Mouse (Mus musculus): ENCODE data around the gene Gabbr2. TPM values are rescaled to one million over a fixed set of nuclear protein-coding genes. Genes with fewer than 3 reads are reported as not detected.

Gabbr2 gene
- polyA plus RNA-seq, 1 experiment from 2014 or later, result 0.08 TPM

GRCm38 (mm10) chr4:46772591-46772990, 219.1 kb downstream of the Gabbr2 start:
- H3K4me1 ChIP-seq, result no peaks in the 10 kb centered on the region
- no peak overlapping the region for H3K4me3 ChIP-seq
- no peaks in the 10 kb centered on the region for H3K36me3 ChIP-seq
- H3K9ac ChIP-seq, result no peak overlapping the region
- H3K27me3 ChIP-seq (replicated peaks), result no peaks in the 10 kb centered on the region; the same call in 1 of the 2 replicates
- H3K27ac ChIP-seq, result no peak overlapping the region
- H3K9me3 ChIP-seq (replicated peaks), result no peaks in the 10 kb centered on the region
- 78% methylated on average over 2 of the region's 2 CpGs for WGBS (ENCODE audit: insufficient replicate concordance)
- no peak for ATAC-seq
- H3K4me2 ChIP-seq, result no peak overlapping the region

- Histone ChIP-seq H3K27ac (no peak overlapping the region), H3K4me2 (no peak overlapping the region), H3K9me3 (replicated peaks) (no peaks in the 10 kb centered on the region), H3K9ac (no peak overlapping the region), H3K27me3 (replicated peaks) (no peaks in the 10 kb centered on the region; the same call in 1 of the 2 replicates), H3K4me1 (no peaks in the 10 kb centered on the region), H3K4me3 (no peak overlapping the region), H3K36me3 (no peaks in the 10 kb centered on the region)
- no peak for ATAC-seq
- 71% methylated on average over 12 of the region's 12 CpGs for WGBS (ENCODE audit: insufficient replicate concordance)
Observed at GRCm38 (mm10) chr4:46771116-46771515, 220.6 kb downstream of the Gabbr2 start.

- Histone ChIP-seq H3K4me2 (no peak overlapping the region), H3K27me3 (replicated peaks) (no peaks in the 10 kb centered on the region), H3K4me3 (no peak overlapping the region), H3K36me3 (no peaks in the 10 kb centered on the region), H3K27ac (no peak overlapping the region), H3K4me1 (no peaks in the 10 kb centered on the region), H3K9me3 (replicated peaks) (no peaks in the 10 kb centered on the region), H3K9ac (no peak overlapping the region)
- no peak for ATAC-seq
- WGBS (ENCODE audit: insufficient replicate concordance), result 67% methylated on average over 2 of the region's 2 CpGs
Observed at GRCm38 (mm10) chr4:46770635-46771034, 221.0 kb downstream of the Gabbr2 start.

DNA sequence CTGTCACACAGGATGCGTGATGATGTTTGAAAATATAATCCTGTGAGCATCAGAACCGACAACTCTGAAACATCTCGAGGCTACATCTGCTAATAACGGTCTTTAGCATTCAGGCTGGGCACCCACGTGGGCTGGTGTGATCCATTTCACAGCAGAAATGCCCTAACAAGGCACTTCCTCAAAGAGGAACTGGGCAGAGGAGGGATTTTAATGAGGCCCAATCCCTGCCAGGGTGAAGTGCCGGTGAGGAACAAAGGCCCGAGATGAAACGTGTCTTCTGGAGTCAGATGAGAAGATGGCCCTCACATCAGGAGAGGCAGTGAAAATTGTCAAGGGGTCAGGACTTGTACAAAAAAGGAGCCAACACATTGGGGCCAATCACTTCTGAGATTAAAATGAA, 221.6 kb downstream of the Gabbr2 start:
- Histone ChIP-seq H3K4me1 (no peaks in the 10 kb centered on the region), H3K4me2 (no peak overlapping the region), H3K36me3 (no peaks in the 10 kb centered on the region), H3K27me3 (replicated peaks) (no peaks in the 10 kb centered on the region), H3K9me3 (replicated peaks) (no peaks in the 10 kb centered on the region), H3K27ac (no peak overlapping the region), H3K4me3 (no peak overlapping the region), H3K9ac (no peak overlapping the region)
- WGBS (ENCODE audit: insufficient replicate concordance), result 62% methylated on average over 8 of the region's 8 CpGs
- ATAC-seq, result no peak

- no peak overlapping the region for H3K27ac ChIP-seq
- H3K36me3 ChIP-seq, result no peaks in the 10 kb centered on the region
- H3K9ac ChIP-seq, result no peak overlapping the region
- no peaks in the 10 kb centered on the region for H3K4me1 ChIP-seq
- no peaks in the 10 kb centered on the region for H3K27me3 ChIP-seq (replicated peaks)
- H3K9me3 ChIP-seq (replicated peaks), result no peaks in the 10 kb centered on the region
- no peak overlapping the region for H3K4me2 ChIP-seq
- 74% methylated on average over 7 of the region's 7 CpGs for WGBS (ENCODE audit: insufficient replicate concordance)
- H3K4me3 ChIP-seq, result no peak overlapping the region
- no peak for ATAC-seq
Observed at GRCm38 (mm10) chr4:46766326-46766725, 225.3 kb downstream of the Gabbr2 start.

GRCm38 (mm10) chr4:46759838-46760237, 231.8 kb downstream of the Gabbr2 start:
- Histone ChIP-seq H3K4me1 (no peaks in the 10 kb centered on the region), H3K4me3 (no peak overlapping the region)

DNA sequence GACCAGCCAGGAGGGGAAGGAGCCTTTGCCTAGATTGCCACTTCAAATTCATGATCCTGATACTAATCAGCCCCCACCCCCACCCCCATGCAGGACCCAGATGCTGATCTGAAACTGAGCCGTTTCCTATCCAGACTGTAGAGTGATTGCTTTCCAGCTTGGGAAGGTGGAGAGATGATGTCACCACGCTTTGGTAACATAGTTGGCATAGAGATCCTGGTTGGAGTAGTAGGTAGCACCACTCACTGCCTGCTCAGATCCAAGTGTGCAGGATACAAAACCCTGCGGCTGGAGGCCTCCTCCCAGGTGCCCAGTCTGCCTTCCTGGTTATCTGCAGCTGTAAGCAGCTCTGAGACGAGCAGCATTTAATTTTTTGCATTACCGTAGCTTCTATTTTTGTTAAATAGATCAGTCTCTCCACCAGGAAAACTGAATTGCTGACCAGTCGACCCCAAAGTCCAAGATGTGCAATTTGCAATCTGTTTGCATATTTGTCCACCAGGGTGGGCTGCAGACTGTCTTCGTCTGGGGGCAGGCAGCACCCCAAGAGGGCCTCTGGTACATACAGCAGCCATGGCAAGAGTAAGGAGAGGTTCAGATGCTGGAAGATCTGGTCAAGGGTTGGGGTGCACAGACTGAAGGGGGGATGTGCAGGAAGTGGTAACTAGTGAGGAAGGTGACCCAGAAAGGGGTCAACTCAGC, 233.2 kb downstream of the Gabbr2 start:
- Histone ChIP-seq H3K27ac (no peak overlapping the region), H3K36me3 (no peaks in the 10 kb centered on the region), H3K4me3 (no peak overlapping the region), H3K9me3 (replicated peaks) (no peaks in the 10 kb centered on the region), H3K9ac (no peak overlapping the region), H3K4me1 (peaks cover 4% of the 10 kb centered on the region; the same call in 1 of the 2 replicates), H3K4me2 (no peak overlapping the region), H3K27me3 (replicated peaks) (no peaks in the 10 kb centered on the region)
- no peak for ATAC-seq
- 57% methylated on average over 7 of the region's 7 CpGs for WGBS (ENCODE audit: insufficient replicate concordance)

More at GRCm38 (mm10) chr4:46759838-46760237, 231.8 kb downstream of the Gabbr2 start:
- Histone ChIP-seq H3K9ac (no peak overlapping the region), H3K27me3 (replicated peaks) (no peaks in the 10 kb centered on the region), H3K27ac (no peak overlapping the region), H3K9me3 (replicated peaks) (no peaks in the 10 kb centered on the region), H3K4me2 (no peak overlapping the region), H3K36me3 (no peaks in the 10 kb centered on the region)
- WGBS (ENCODE audit: insufficient replicate concordance), result 42% methylated on average over 1 of the region's 1 CpGs
- no peak for ATAC-seq

DNA sequence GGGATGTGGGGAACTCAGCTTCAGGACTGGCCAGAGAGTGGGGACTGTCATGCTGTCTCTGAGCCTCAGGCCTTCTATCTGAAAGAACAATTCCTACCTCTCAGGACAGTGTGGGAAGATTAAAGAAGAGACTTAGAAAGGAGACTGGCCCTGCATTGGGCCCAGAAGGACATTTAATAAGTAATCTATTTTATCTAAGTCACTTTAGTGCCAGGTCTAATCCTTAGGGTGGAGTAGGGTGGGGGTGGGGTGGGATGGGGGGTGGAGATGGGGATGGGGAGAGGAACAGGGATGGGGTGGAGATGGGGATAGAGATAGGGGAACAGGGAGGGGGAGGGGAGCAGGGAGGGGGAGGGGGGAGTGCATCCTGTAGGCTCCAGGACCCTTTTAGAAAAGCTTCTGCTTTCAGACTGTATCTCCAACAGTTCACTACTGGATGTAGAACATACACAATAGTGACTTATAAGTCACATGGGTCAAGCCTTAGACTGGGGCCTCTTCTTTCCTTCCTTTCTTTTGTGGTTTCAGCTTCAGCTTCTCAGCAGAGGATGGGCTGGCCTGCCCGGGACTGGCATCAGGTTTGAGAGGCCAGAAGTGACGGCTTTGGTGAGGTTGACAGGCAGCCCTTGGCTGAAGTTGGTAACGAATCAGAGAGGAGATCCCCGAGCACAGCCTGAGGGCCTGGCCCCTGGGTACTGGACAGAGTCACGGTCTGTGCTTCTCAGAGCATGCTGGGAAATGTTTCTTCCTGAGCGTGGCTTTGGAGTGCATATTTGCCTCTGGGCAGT, 237.1 kb downstream of the Gabbr2 start:
- no peaks in the 10 kb centered on the region for H3K9me3 ChIP-seq (replicated peaks)
- no peak overlapping the region for H3K4me2 ChIP-seq
- H3K27me3 ChIP-seq (replicated peaks), result no peaks in the 10 kb centered on the region
- H3K36me3 ChIP-seq, result no peaks in the 10 kb centered on the region
- ATAC-seq, result peak; percentile 62; the same call in 1 of the 2 replicates
- 21% methylated on average over 6 of the region's 6 CpGs for WGBS (ENCODE audit: insufficient replicate concordance)
- 0 out of 2 replicates have a peak overlapping the region, but pooled peaks have one; percentile 25 for H3K27ac ChIP-seq
- no peak overlapping the region for H3K9ac ChIP-seq
- H3K4me1 ChIP-seq, result peaks cover 4% of the 10 kb centered on the region; the same call in 1 of the 2 replicates
- no peak overlapping the region for H3K4me3 ChIP-seq

DNA sequence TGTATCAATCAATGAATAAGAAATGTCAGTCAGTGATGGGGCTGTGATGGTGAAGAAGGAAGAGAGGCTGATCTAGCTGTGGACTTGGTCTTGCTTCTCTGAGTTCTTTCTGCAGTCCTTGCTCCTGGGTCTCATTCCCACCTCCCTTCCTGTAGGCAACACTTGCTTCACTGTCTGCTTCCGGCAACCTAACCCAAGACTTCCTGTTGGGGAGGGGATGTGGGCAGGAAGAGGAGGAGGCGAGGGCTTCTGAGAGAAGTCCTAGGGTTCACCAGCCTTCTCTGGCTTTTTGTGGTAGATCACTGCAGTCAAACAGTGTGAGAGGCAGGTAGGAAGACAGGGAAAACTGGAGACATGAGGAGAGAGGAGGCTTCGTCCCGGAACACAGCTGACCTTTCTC, 239.4 kb downstream of the Gabbr2 start:
- H3K9me3 ChIP-seq (replicated peaks), result no peaks in the 10 kb centered on the region
- H3K4me2 ChIP-seq, result no peak overlapping the region
- H3K4me3 ChIP-seq, result no peak overlapping the region
- H3K27me3 ChIP-seq (replicated peaks), result no peaks in the 10 kb centered on the region
- no peak for ATAC-seq
- WGBS (ENCODE audit: insufficient replicate concordance), result 21% methylated on average over 4 of the region's 4 CpGs
- H3K27ac ChIP-seq, result no peak overlapping the region
- no peaks in the 10 kb centered on the region for H3K36me3 ChIP-seq
- no peak overlapping the region for H3K9ac ChIP-seq
- H3K4me1 ChIP-seq, result peaks cover 4% of the 10 kb centered on the region; the same call in 1 of the 2 replicates

GRCm38 (mm10) chr4:46749015-46749414, 242.7 kb downstream of the Gabbr2 start:
- H3K27ac ChIP-seq, result no peak overlapping the region
- no peak for ATAC-seq
- WGBS (ENCODE audit: insufficient replicate concordance), result 42% methylated on average over 8 of the region's 8 CpGs
- H3K27me3 ChIP-seq (replicated peaks), result no peaks in the 10 kb centered on the region
- H3K4me1 ChIP-seq, result 0 out of 2 replicates have a peak, but pooled peaks cover under 1% of the 10 kb centered on the region
- no peaks in the 10 kb centered on the region for H3K36me3 ChIP-seq
- H3K9ac ChIP-seq, result no peak overlapping the region
- no peak overlapping the region for H3K4me3 ChIP-seq
- H3K9me3 ChIP-seq (replicated peaks), result no peaks in the 10 kb centered on the region
- H3K4me2 ChIP-seq, result no peak overlapping the region

DNA sequence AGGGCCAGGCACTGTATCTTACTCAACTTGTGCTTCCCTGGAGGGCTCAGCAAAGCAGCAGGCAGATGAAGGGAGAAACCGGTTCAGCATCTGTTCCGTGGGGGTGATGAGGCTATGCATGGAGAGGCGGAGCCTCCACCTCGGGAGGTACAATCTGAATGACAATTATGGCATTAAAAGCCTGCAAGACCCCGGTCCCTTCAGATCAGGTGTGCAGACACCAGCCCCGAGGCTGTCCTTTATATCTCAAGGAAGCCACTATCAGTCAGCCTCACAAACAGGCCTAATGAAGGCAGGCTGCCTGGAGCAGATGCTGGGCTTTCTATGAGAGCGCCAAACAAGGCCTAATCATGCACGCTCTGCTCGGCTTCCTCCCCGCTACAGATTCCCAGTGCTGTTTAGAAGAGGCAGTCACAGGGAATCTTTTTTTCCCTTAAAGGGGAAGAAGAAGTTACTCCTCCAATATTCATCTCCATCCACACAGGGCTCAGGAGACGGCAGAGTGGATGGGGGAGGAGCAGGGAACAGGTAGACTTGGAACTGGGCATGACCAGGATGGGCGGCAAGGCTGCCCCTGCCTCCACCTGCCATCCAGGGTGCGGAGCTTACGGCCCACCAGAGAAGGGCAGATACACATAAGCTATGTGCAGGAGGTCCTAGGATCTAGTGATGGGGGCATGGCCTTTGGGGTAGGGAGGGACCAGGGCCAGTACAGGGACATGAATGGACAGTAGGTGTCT, 244.5 kb downstream of the Gabbr2 start:
- H3K27ac ChIP-seq, result no peak overlapping the region
- no peak overlapping the region for H3K4me2 ChIP-seq
- 56% methylated on average over 14 of the region's 14 CpGs for WGBS (ENCODE audit: insufficient replicate concordance)
- no peaks in the 10 kb centered on the region for H3K9me3 ChIP-seq (replicated peaks)
- H3K4me3 ChIP-seq, result no peak overlapping the region
- no peaks in the 10 kb centered on the region for H3K4me1 ChIP-seq
- H3K9ac ChIP-seq, result no peak overlapping the region
- no peaks in the 10 kb centered on the region for H3K36me3 ChIP-seq
- no peaks in the 10 kb centered on the region for H3K27me3 ChIP-seq (replicated peaks)
- no peak for ATAC-seq

DNA sequence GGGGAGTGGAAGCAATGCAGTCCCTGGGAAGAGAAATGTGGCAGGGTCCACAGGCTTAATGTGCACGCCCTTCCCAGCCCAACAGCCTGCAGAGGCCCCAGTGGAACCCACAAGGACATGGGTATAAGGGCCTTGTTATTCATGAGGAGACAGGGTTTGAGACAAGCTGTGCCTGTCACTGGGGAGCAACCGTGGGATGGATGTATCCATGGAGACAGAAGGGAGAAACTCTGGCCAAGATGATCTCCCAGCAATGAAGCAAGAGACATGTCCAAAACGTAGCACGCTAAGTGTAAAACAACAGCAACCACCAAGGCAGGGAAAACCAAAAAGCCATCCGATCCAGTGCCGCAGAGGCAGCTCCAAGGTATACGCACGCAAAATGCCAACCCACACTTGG, 246.1 kb downstream of the Gabbr2 start:
- ATAC-seq, result no peak
- 79% methylated on average over 8 of the region's 8 CpGs for WGBS (ENCODE audit: insufficient replicate concordance)

More for the DNA sequence above, 246.1 kb downstream of the Gabbr2 start:
- no peaks in the 10 kb centered on the region for H3K27me3 ChIP-seq (replicated peaks)
- no peaks in the 10 kb centered on the region for H3K4me1 ChIP-seq
- no peak overlapping the region for H3K4me2 ChIP-seq
- no peaks in the 10 kb centered on the region for H3K9me3 ChIP-seq (replicated peaks)
- H3K27ac ChIP-seq, result no peak overlapping the region
- H3K36me3 ChIP-seq, result no peaks in the 10 kb centered on the region
- no peak overlapping the region for H3K4me3 ChIP-seq
- no peak overlapping the region for H3K9ac ChIP-seq

All from liver, embryonic 12.5 days (tissue).